Mouse (Mus musculus) cerebellum, adult 2 months (tissue): Measurements from ENCODE around the gene Cldn5. TPM values are rescaled to one million over a fixed set of nuclear protein-coding genes. Genes with fewer than 3 reads are reported as not detected.

Experiments used
- DNase-seq, 2 experiments: peaks; one replicate each; pipeline ENCODE4 v3.0.0; 2021
- H3K27ac ChIP-seq: fragments of 200-500 bp; 2 replicates; pipeline ENCODE4 v1.5.1; 2012; ENCODE audit warnings: low read length, control low read depth, inconsistent platforms; ENCODE audit not compliant: insufficient read depth
- H3K27me3 ChIP-seq: fragments of 200-500 bp; 2 replicates; pipeline ENCODE4 v1.6.1; 2012; ENCODE audit warnings: inconsistent platforms, mild to moderate bottlenecking, low read length, moderate library complexity; ENCODE audit not compliant: control insufficient read depth, insufficient read depth
- H3K4me1 ChIP-seq: fragments of 200-500 bp; 2 replicates; pipeline ENCODE4 v1.6.1; 2011; ENCODE audit warnings: low read length; ENCODE audit not compliant: control insufficient read depth, insufficient read depth
- H3K4me3 ChIP-seq: fragments of 200-500 bp; replicated peaks from 2 replicates; pipeline ENCODE3; 2011; ENCODE audit warnings: mild to moderate bottlenecking, low read depth, low read length, control low read depth; ENCODE audit not compliant: insufficient read depth
- CTCF ChIP-seq: fragments of 200-500 bp; IDR thresholded peaks from 2 replicates; pipeline ENCODE4 v1.5.1; 2011; ENCODE audit warnings: low read depth, mild to moderate bottlenecking, control low read depth, low read length, moderate library complexity, borderline replicate concordance; ENCODE audit not compliant: insufficient read depth
- POLR2A ChIP-seq: fragments of 200-500 bp; IDR thresholded peaks from 2 replicates; pipeline ENCODE4 v1.6.1; 2011; ENCODE audit warnings: low read length, control low read depth, borderline replicate concordance; ENCODE audit not compliant: insufficient read depth
- WGBS: fragments of 180-500 bp; shearing (Covaris S2); methylation state at CpG from one replicate; pipeline ENCODE4 v1.1.7; 2018; 5-methylcytosine and 5-hydroxymethylcytosine counted together
- polyA plus RNA-seq: library from polyadenylated mRNA; depleted of rRNA; stranded (reverse); fragments of >200 nt; gene quantifications from 2 replicates; pipeline ENCODE4 v1.2.3, GENCODE M21; 2012; rRNA removed

Gene Cldn5
- 62.8 and 71.8 TPM in 2 replicates for polyA plus RNA-seq

- WGBS = 10% methylated on average over 19 of the region's 19 CpGs
- no peak for TF ChIP-seq POLR2A
- no peak for TF ChIP-seq CTCF
- Histone ChIP-seq H3K27me3 (no peaks in the 10 kb centered on the region), H3K27ac (no peak within 1 kb of the TSS), H3K4me3 (peak within 1 kb of the TSS; percentile 14), H3K4me1 (no peaks in the 10 kb centered on the region)
- DNase-seq = no peak
These were observed at the start of gene Cldn5 for GRCm38 (mm10) chr16:18776556-18777100. TSS of gene Cldn5 (plus strand) at chr16:18776847.

- H3K27ac ChIP-seq = no peak overlapping the region
- no peak for DNase-seq
- 70% methylated on average over 10 of the region's 10 CpGs for WGBS
- H3K4me3 ChIP-seq = no peak overlapping the region
- H3K27me3 ChIP-seq = no peaks in the 10 kb centered on the region
- TF ChIP-seq CTCF = no peak
- no peaks in the 10 kb centered on the region; the same call in 1 of the 2 replicates for H3K4me1 ChIP-seq
These were observed 48.8 kb upstream of the Cldn5 start for GRCm38 (mm10) chr16:18727536-18728499.

GRCm38 (mm10) chr16:18729185-18729584 is 47.5 kb upstream of the Cldn5 start:
- TF ChIP-seq CTCF (no peak), POLR2A (no peak)
- Histone ChIP-seq H3K4me3 (no peak overlapping the region), H3K27me3 (no peaks in the 10 kb centered on the region), H3K4me1 (no peaks in the 10 kb centered on the region; the same call in 1 of the 2 replicates), H3K27ac (no peak overlapping the region)
- 56% methylated on average over 5 of the region's 5 CpGs for WGBS
- no peak for DNase-seq

DNA sequence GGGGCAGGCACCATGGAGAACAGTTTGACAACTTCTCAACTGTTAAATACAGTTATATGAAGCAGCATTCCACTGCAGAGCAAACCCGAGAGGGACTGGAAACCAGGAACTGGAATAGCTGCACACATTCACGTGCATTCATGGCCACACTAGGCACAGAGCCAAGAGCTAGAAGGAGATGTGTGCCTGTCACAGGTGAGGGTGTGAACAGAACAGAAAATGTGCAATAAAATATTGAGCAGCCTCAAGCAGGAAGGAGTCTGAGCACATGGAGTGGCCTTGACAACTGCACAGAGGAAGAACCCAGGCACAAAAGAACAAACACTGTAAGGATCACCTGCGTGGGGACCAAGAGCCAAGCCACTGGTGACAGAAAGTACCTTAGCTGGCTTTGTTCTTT is 46.0 kb upstream of the Cldn5 start:
- Histone ChIP-seq H3K4me1 (no peaks in the 10 kb centered on the region), H3K27ac (no peak overlapping the region), H3K4me3 (no peak overlapping the region), H3K27me3 (no peaks in the 10 kb centered on the region)
- WGBS = 56% methylated on average over 3 of the region's 3 CpGs
- DNase-seq = no peak
- TF ChIP-seq POLR2A (no peak), CTCF (no peak)

DNA sequence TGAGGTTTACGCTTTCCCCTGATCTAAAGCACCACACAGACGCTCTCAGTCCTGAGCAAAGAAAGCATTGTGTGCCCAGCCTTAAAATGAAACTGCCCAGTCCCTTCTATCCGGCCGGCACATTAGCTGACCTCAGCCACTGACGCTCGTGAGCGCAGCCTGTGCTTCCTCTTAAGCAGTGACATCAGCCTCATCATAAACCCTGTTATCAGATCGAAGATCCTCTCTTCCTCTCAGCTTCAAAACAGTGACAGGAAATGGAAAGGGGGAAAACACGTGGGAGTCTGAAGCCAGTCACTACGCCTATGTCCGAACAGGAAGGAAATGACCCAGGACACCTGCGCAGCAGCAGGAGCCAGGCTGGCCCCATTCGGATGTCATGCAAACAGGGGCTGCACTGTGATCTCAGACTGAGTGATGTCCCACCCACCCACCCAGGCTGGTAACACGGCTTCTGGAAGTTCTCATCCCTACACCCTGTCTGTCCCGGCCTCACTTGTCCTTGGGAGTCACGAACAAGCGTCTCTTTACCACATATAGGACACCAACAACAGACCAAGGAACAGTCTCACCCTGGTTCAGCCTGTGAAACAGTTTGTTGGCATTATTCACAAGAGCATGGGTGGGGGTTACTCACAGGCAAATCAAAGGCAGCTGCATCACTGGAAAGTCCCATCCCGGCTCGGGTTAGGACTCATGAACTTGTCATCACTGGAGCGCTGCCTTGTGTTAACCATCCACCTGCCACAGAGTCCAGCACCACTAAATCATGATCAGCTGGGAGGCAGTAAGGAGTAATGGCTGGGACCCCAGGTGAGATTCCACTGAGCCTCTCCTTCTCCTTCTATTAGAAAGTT is 43.3 kb upstream of the Cldn5 start:
- Histone ChIP-seq H3K27ac (no peak overlapping the region; the same call in 1 of the 2 replicates), H3K4me1 (no peaks in the 10 kb centered on the region), H3K4me3 (no peak overlapping the region), H3K27me3 (no peaks in the 10 kb centered on the region)
- WGBS = 74% methylated on average over 20 of the region's 20 CpGs
- no peak for DNase-seq
- no peak for TF ChIP-seq POLR2A

DNA sequence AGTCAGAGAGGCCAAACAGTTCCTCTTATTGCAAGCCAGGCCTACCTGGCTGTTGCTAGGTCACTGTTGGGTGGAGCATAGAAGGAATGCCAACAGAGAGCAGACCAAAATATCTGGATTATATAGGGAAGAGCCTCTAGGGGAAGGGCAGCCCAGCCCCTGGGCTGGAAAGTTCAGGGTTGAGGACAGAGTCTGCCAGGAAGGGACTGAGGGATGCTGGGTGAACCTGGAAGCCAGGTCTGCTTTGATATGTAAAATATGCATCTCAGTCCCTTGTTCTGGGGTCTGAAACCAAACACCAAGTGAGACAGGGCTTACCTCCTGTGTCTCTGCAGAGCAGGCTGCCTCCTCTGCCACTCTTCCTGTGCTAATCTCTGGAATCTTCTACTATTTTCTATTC is 38.3 kb upstream of the Cldn5 start:
- Histone ChIP-seq H3K4me1 (no peaks in the 10 kb centered on the region), H3K27ac (no peak overlapping the region), H3K27me3 (no peaks in the 10 kb centered on the region), H3K4me3 (no peak overlapping the region)
- no peak for DNase-seq
- no peak for TF ChIP-seq POLR2A
- no peak for TF ChIP-seq CTCF

- H3K4me3 ChIP-seq = no peak overlapping the region
- no peak for DNase-seq
- no peak for TF ChIP-seq CTCF
- TF ChIP-seq POLR2A = no peak
- no peak overlapping the region for H3K27ac ChIP-seq
- WGBS = 64% methylated on average over 20 of the region's 20 CpGs
- H3K4me1 ChIP-seq = no peaks in the 10 kb centered on the region
- no peaks in the 10 kb centered on the region for H3K27me3 ChIP-seq
These were observed 30.2 kb upstream of the Cldn5 start for GRCm38 (mm10) chr16:18746268-18747122.
